Mouse (Mus musculus) bone marrow macrophage, adult 2 months (primary cell): ENCODE results near the gene Hmgb1.

Source experiments
- CTCF ChIP-seq: IDR thresholded peaks from 2 replicates; pipeline ENCODE4 v1.5.1; 2012; ENCODE audit warnings: low read depth, mild to moderate bottlenecking, low read length, moderate library complexity
- POLR2A ChIP-seq: IDR thresholded peaks from 2 replicates; pipeline ENCODE4 v1.6.1; 2012; ENCODE audit warnings: mild to moderate bottlenecking, low read depth, low read length, borderline replicate concordance

- no peak for TF ChIP-seq CTCF
- no peak for TF ChIP-seq POLR2A
Measured at GRCm38 (mm10) chr5:149096284-149096683, 88.0 kb downstream of the Hmgb1 start.
